ENCODE assay signal across 15 mouse cellular contexts in genomic region chr6:83117616-83118015, GRCm38 (mm10). TPM values are rescaled to one million over a fixed set of nuclear protein-coding genes. Genes with fewer than 3 reads are reported as not detected.
A peak's percentile ranks its signal among the peaks of the same experiment; 100 is the strongest.
DNase-seq lines count a peak whose midpoint lies in the region; ATAC-seq and TF ChIP-seq lines count a peak whose summit lies in the region.
"Had no signal": no experiment of that assay in that cellular context is flagged by ENCODE, and none has a peak within 500 bp of the region (broad histone marks: within the 10 kb centered on the region; RNA-seq: fewer than 3 reads in every experiment).

No protein-coding gene starts in this region.

- H3K79me2 ChIP-seq in myocyte (ENCODE audit: control insufficient read depth, insufficient read depth) = peaks cover 24% of the 10 kb centered on the region

- H3K27ac ChIP-seq in forebrain, embryonic 10.5 days = peak overlapping the region; percentile 8; the same call in 1 of the 2 replicates
- H3K27ac ChIP-seq in forebrain, postnatal 0 days (ENCODE audit: low read depth, low read length) = no peak overlapping the region
- no peak overlapping the region for H3K27ac ChIP-seq in stomach, embryonic 16.5 days (ENCODE audit: low read length)
- H3K27ac ChIP-seq in stomach, postnatal 0 days (replicated peaks) = no peak overlapping the region

- peak overlapping the region; percentile 91 for H3K4me3 ChIP-seq in forebrain, embryonic 10.5 days
- H3K4me3 ChIP-seq in forebrain, postnatal 0 days (ENCODE audit: low read depth, low read length) = no peak overlapping the region
- no peak overlapping the region for H3K4me3 ChIP-seq in stomach, embryonic 16.5 days (replicated peaks; ENCODE audit: low read length)
- H3K4me3 ChIP-seq in stomach, postnatal 0 days (ENCODE audit: low read depth, low read length) = no peak overlapping the region
- H3K4me3 ChIP-seq in myocyte = no peak overlapping the region

- H3K36me3 ChIP-seq in forebrain, embryonic 10.5 days (replicated peaks) = peaks cover 37% of the 10 kb centered on the region
- peaks cover 25% of the 10 kb centered on the region for H3K36me3 ChIP-seq in forebrain, postnatal 0 days (ENCODE audit: insufficient read depth)
- H3K36me3 ChIP-seq in stomach, embryonic 16.5 days (ENCODE audit: control insufficient read depth, insufficient read depth, low read length) = peaks cover 12% of the 10 kb centered on the region
- peaks cover 5% of the 10 kb centered on the region for H3K36me3 ChIP-seq in stomach, postnatal 0 days (ENCODE audit: control insufficient read depth, insufficient read depth, low read length)
- no peaks in the 10 kb centered on the region for H3K36me3 ChIP-seq in myocyte (ENCODE audit: control insufficient read depth, insufficient read depth)

- no peaks in the 10 kb centered on the region for H3K27me3 ChIP-seq in forebrain, embryonic 10.5 days (ENCODE audit: poor library complexity, severe bottlenecking)
- no peaks in the 10 kb centered on the region for H3K27me3 ChIP-seq in forebrain, postnatal 0 days (ENCODE audit: insufficient read depth, low read length)
- H3K27me3 ChIP-seq in stomach, embryonic 16.5 days (ENCODE audit: control insufficient read depth, insufficient read depth, low read length) = no peaks in the 10 kb centered on the region
- H3K27me3 ChIP-seq in stomach, postnatal 0 days (ENCODE audit: control insufficient read depth, insufficient read depth, low read length) = no peaks in the 10 kb centered on the region
- H3K27me3 ChIP-seq in myocyte (ENCODE audit: control insufficient read depth, insufficient read depth, insufficient read length) = no peaks in the 10 kb centered on the region

- no peak for TF ChIP-seq CTCF in forebrain, postnatal 0 days (IDR thresholded peaks at IDR 0.05; ENCODE audit: low read depth)
- no peak for TF ChIP-seq CTCF in stomach, postnatal 0 days (IDR thresholded peaks at IDR 0.05; ENCODE audit: low read depth)

- DNase-seq in forebrain, embryonic 10.5 days (ENCODE audit: extremely low spot score, low spot score) = no peak
- no peak for DNase-seq in forebrain, postnatal 0 days
- DNase-seq in kidney, postnatal 10 days = peak; percentile 21
- no peak for DNase-seq in kidney, adult 9 months
- DNase-seq in stomach, postnatal 0 days (ENCODE audit: low spot score) = no peak
- DNase-seq: B cell, adult 2 months; heart, postnatal 14 days; lung, embryonic 14.5 days; retina, postnatal 1 day; thymus, adult 18-20 months had no signal

- WGBS in forebrain, embryonic 10.5 days = 93% methylated on average over 13 of the region's 13 CpGs
- 92% methylated on average over 13 of the region's 13 CpGs for WGBS in forebrain, postnatal 0 days
- 85% methylated on average over 13 of the region's 13 CpGs for WGBS in stomach, embryonic 16.5 days
- WGBS in stomach, postnatal 0 days = 90% methylated on average over 13 of the region's 13 CpGs

- no peak overlapping the region for H3ac ChIP-seq in myocyte (ENCODE audit: control insufficient read depth, insufficient read length)

- no peak for TF ChIP-seq EP300 in stomach, postnatal 0 days (optimal IDR thresholded peaks at IDR 0.05)

- H3K4me2 ChIP-seq in forebrain, postnatal 0 days (ENCODE audit: low read depth) = no peak overlapping the region
- no peak overlapping the region for H3K4me2 ChIP-seq in stomach, embryonic 16.5 days (ENCODE audit: low read depth, low read length)
- H3K4me2 ChIP-seq in stomach, postnatal 0 days (replicated peaks; ENCODE audit: low read depth) = no peak overlapping the region
- H3K4me2 ChIP-seq in myocyte (ENCODE audit: low read depth) = no peak overlapping the region

- H3K9me3 ChIP-seq in forebrain, embryonic 10.5 days = no peaks in the 10 kb centered on the region
- no peaks in the 10 kb centered on the region for H3K9me3 ChIP-seq in forebrain, postnatal 0 days (ENCODE audit: low read length)
- no peaks in the 10 kb centered on the region for H3K9me3 ChIP-seq in stomach, embryonic 16.5 days (replicated peaks; ENCODE audit: control insufficient read depth, low read length)
- H3K9me3 ChIP-seq in stomach, postnatal 0 days (ENCODE audit: control insufficient read depth, low read length) = no peaks in the 10 kb centered on the region

- no peak for ATAC-seq in forebrain, postnatal 0 days
- ATAC-seq in stomach, embryonic 16.5 days (ENCODE audit: insufficient read depth, low FRiP score) = no peak
- ATAC-seq in stomach, postnatal 0 days (ENCODE audit: low FRiP score, low TSS enrichment) = no peak
- ATAC-seq in megakaryocyte progenitor cell, adult 5-6 weeks (replicated peaks; ENCODE audit: poor library complexity) = no peak
- ATAC-seq: activated CD4-positive, CD25-positive, alpha-beta regulatory T cell, adult 4 months; intestine, postnatal 0 days had no signal

- H3K4me1 ChIP-seq in forebrain, embryonic 10.5 days = peaks cover 70% of the 10 kb centered on the region
- peaks cover 13% of the 10 kb centered on the region for H3K4me1 ChIP-seq in forebrain, postnatal 0 days (ENCODE audit: insufficient read depth)
- H3K4me1 ChIP-seq in stomach, embryonic 16.5 days (ENCODE audit: control insufficient read depth, insufficient read depth, low read length) = peaks cover 28% of the 10 kb centered on the region
- no peaks in the 10 kb centered on the region; the same call in 1 of the 2 replicates for H3K4me1 ChIP-seq in stomach, postnatal 0 days (replicated peaks; ENCODE audit: control insufficient read depth, insufficient read depth)

- no peak for TF ChIP-seq POLR2A in myocyte (IDR thresholded peaks at IDR 0.05; ENCODE audit: insufficient read length, low read depth)

- no peak overlapping the region for H3K9ac ChIP-seq in forebrain, postnatal 0 days
- peak overlapping the region; percentile 25; the same call in 1 of the 2 replicates for H3K9ac ChIP-seq in stomach, embryonic 16.5 days (ENCODE audit: low read length)
- no peak overlapping the region for H3K9ac ChIP-seq in stomach, postnatal 0 days (ENCODE audit: low read length)
- H3K9ac ChIP-seq: lung, embryonic 14.5 days had no signal

TF ChIP-seq in myocyte, 11 proteins besides CTCF, POLR2A, EP300 and RAD21 (continues in another document):
- TF ChIP-seq USF1 (IDR thresholded peaks at IDR 0.05; ENCODE audit: low read depth) (no peak), MYOD1 (IDR thresholded peaks at IDR 0.05; ENCODE audit: control insufficient read depth in 1 of 3, insufficient read length in 2 of 3, low read depth in 2 of 3) (no peak), E2F4 (IDR thresholded peaks at IDR 0.05; ENCODE audit: insufficient read depth) (no peak)

RNA-seq across cellular contexts. Expression of gene Mogs, which starts 2.3 kb away (rescaled TPM):
- 32.6 and 38.3 TPM in 2 replicates for polyA plus RNA-seq in forebrain, embryonic 10.5 days (2016; fragmentation: Nextera tagmentation; extraction: Ambion mirVana)
- 39.7 and 43.5 TPM in 2 replicates for total RNA-seq in forebrain, postnatal 0 days (2014; rRNA removed)
- polyA plus RNA-seq in forebrain, postnatal 0 days (2015; fragmentation: Nextera tagmentation; extraction: Ambion mirVana) = 15.7 and 17.4 TPM in 2 replicates
- 8.3 TPM in 2 replicates for polyA plus RNA-seq in stomach, embryonic 16.5 days (2015; fragmentation: Nextera tagmentation; extraction: Ambion mirVana)
- polyA plus RNA-seq in stomach, postnatal 0 days (2015; fragmentation: Nextera tagmentation; extraction: Ambion mirVana) = 23.2 and 24.4 TPM in 2 replicates
- polyA plus RNA-seq in myocyte (2012; fragmentation: generic; extraction: Trizol) = 33.2 TPM
- 54.6 and 69.0 TPM in 2 replicates for total RNA-seq in megakaryocyte progenitor cell, adult 5-6 weeks (2015)
- total RNA-seq in megakaryocyte progenitor cell, adult 5-6 weeks (2017) = 122 and 130 TPM in 2 replicates

RNA-seq across cellular contexts. Expression of gene Wbp1, which starts 3.7 kb away (rescaled TPM):
- 125 and 137 TPM in 2 replicates for polyA plus RNA-seq in forebrain, embryonic 10.5 days (2016; fragmentation: Nextera tagmentation; extraction: Ambion mirVana)
- 129 and 151 TPM in 2 replicates for total RNA-seq in forebrain, postnatal 0 days (2014; rRNA removed)
- 104 and 109 TPM in 2 replicates for polyA plus RNA-seq in forebrain, postnatal 0 days (2015; fragmentation: Nextera tagmentation; extraction: Ambion mirVana)
- polyA plus RNA-seq in stomach, embryonic 16.5 days (2015; fragmentation: Nextera tagmentation; extraction: Ambion mirVana) = 87.9 and 93.8 TPM in 2 replicates
- polyA plus RNA-seq in stomach, postnatal 0 days (2015; fragmentation: Nextera tagmentation; extraction: Ambion mirVana) = 57.4 and 59.4 TPM in 2 replicates
- 79.6 TPM for polyA plus RNA-seq in myocyte (2012; fragmentation: generic; extraction: Trizol)
- 25.8 and 27.8 TPM in 2 replicates for total RNA-seq in megakaryocyte progenitor cell, adult 5-6 weeks (2015)
- 85.0 and 96.7 TPM in 2 replicates for total RNA-seq in megakaryocyte progenitor cell, adult 5-6 weeks (2017)

RNA-seq across cellular contexts. Expression of gene Ino80b, which starts 7.6 kb away (rescaled TPM):
- 17.5 and 19.2 TPM in 2 replicates for polyA plus RNA-seq in forebrain, embryonic 10.5 days (2016; fragmentation: Nextera tagmentation; extraction: Ambion mirVana)
- total RNA-seq in forebrain, postnatal 0 days (2014; rRNA removed) = 40.1 and 44.5 TPM in 2 replicates
- polyA plus RNA-seq in forebrain, postnatal 0 days (2015; fragmentation: Nextera tagmentation; extraction: Ambion mirVana) = 14.9 and 15.3 TPM in 2 replicates
- 7.9 and 8.4 TPM in 2 replicates for polyA plus RNA-seq in stomach, embryonic 16.5 days (2015; fragmentation: Nextera tagmentation; extraction: Ambion mirVana)
- polyA plus RNA-seq in stomach, postnatal 0 days (2015; fragmentation: Nextera tagmentation; extraction: Ambion mirVana) = 7.7 and 9.4 TPM in 2 replicates
- polyA plus RNA-seq in myocyte (2012; fragmentation: generic; extraction: Trizol) = 38.3 TPM
- 20.7 and 24.4 TPM in 2 replicates for total RNA-seq in megakaryocyte progenitor cell, adult 5-6 weeks (2015)
- total RNA-seq in megakaryocyte progenitor cell, adult 5-6 weeks (2017) = 35.5 and 44.4 TPM in 2 replicates

RNA-seq across cellular contexts. Expression of gene Mrpl53, which starts 8.8 kb away (rescaled TPM):
- polyA plus RNA-seq in forebrain, embryonic 10.5 days (2016; fragmentation: Nextera tagmentation; extraction: Ambion mirVana) = 135 and 149 TPM in 2 replicates
- 64.6 and 102 TPM in 2 replicates for total RNA-seq in forebrain, postnatal 0 days (2014; rRNA removed)
- 126 and 141 TPM in 2 replicates for polyA plus RNA-seq in forebrain, postnatal 0 days (2015; fragmentation: Nextera tagmentation; extraction: Ambion mirVana)
- 115 and 123 TPM in 2 replicates for polyA plus RNA-seq in stomach, embryonic 16.5 days (2015; fragmentation: Nextera tagmentation; extraction: Ambion mirVana)
- polyA plus RNA-seq in stomach, postnatal 0 days (2015; fragmentation: Nextera tagmentation; extraction: Ambion mirVana) = 108 and 117 TPM in 2 replicates
- polyA plus RNA-seq in myocyte (2012; fragmentation: generic; extraction: Trizol) = 177 TPM
- total RNA-seq in megakaryocyte progenitor cell, adult 5-6 weeks (2015) = 53.6 and 60.8 TPM in 2 replicates
- total RNA-seq in megakaryocyte progenitor cell, adult 5-6 weeks (2017) = 19.5 and 29.2 TPM in 2 replicates

RNA-seq across cellular contexts. Expression of gene Gm42688, which starts 16.2 kb away (rescaled TPM):
- 1.9 and 2.2 TPM in 2 replicates for polyA plus RNA-seq in forebrain, embryonic 10.5 days (2016; fragmentation: Nextera tagmentation; extraction: Ambion mirVana)
- 7.0 and 9.5 TPM in 2 replicates for total RNA-seq in forebrain, postnatal 0 days (2014; rRNA removed)
- 2.4 and 2.9 TPM in 2 replicates for polyA plus RNA-seq in forebrain, postnatal 0 days (2015; fragmentation: Nextera tagmentation; extraction: Ambion mirVana)
- polyA plus RNA-seq in stomach, embryonic 16.5 days (2015; fragmentation: Nextera tagmentation; extraction: Ambion mirVana) = 1.8 TPM in 2 replicates
- polyA plus RNA-seq in stomach, postnatal 0 days (2015; fragmentation: Nextera tagmentation; extraction: Ambion mirVana) = 1.1 and 1.3 TPM in 2 replicates
- polyA plus RNA-seq in myocyte (2012; fragmentation: generic; extraction: Trizol) = 0.96 TPM
- total RNA-seq in megakaryocyte progenitor cell, adult 5-6 weeks (2015) = 1.5 and 1.6 TPM in 2 replicates
- 2.7 and 3.0 TPM in 2 replicates for total RNA-seq in megakaryocyte progenitor cell, adult 5-6 weeks (2017)
